Mouse (Mus musculus): ENCODE measurements around the gene Atp6v1fnb.

The Atp6v1fnb gene

DNA sequence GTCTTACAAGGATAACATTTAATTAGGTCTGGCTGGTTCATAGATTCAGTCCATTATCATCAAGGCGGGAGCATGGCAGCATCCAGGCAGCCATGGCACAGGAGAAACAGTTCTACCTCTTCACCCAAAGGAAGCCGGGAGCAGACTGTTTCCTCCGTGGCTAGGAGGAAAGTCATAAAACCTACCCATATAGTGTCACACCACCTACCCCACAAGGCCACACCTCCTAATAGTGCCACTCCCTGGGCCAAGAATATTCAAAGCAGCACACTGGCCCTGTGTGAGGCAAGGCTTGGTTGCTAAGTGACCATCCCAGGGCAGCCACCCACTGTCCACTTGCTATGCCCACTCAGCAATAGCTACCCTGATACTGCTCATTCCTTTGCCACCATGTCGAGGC lies at the start of gene Atp6v1fnb:
Gene Atp6v1fnb (plus strand): TSS at position 301 of the 400 bp plus-strand sequence.
- DNase-seq (ENCODE audit: low spot score) = no peak

DNA sequence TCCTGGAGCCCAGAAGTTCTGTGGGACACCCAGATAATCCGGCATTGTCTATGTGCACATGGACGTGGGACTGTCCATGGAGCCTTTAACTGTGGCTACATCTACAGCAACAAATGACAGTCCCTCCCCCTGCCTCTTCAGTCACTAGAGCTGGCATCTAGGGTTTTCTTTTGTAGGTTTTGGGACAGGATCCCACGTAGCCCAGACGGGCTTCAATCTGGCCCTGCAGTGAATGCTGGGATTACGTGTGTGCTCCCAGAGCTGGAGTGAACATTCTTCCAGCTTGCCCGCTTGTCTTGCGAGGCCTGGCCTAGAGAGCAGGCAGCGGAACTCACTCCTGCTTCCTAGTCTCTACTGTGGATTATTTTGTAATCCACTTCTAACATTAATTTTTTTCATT lies 46.1 kb upstream of the Atp6v1fnb start:
- DNase-seq (ENCODE audit: low spot score) = no peak

DNA sequence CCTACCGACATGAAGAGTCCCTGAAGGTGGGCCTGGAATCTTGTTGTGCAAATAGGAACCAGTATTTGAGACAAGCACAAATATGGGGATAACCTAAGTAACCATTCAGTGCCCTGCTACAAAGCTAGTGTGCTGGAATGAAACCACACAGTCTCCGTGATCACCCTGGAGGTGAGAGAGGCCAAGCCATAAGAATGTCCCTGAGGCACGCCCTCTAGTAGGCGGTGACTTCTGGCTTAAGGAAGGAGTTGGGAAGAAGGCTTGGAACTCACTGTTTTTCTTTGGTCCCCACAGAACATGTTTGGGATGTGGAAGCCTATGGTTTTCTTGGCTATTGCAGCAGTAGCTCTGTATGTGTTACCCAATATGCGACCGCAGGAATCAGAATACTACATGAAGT lies 44.9 kb upstream of the Atp6v1fnb start:
- DNase-seq (ENCODE audit: low spot score) = no peak

DNA sequence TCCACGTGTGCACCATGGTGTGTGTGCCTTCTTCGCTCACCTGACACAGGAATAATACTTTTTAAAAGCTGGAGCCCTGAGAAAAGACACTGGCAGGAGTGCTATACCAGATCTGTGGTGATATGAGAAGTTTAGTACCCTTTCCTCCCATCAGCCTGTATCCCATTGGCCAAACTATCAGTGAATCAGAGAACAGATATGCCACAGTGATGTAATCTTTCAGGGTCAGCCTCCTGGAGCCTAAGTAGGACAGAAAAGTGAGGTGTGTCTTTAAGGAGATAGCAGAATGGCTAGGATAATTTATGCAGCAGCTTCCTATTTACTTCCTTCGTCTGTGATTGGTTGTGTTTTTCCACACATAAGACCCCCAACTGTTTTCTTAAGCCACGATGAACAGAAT lies 43.1 kb upstream of the Atp6v1fnb start:
- DNase-seq (ENCODE audit: low spot score) = no peak

DNA sequence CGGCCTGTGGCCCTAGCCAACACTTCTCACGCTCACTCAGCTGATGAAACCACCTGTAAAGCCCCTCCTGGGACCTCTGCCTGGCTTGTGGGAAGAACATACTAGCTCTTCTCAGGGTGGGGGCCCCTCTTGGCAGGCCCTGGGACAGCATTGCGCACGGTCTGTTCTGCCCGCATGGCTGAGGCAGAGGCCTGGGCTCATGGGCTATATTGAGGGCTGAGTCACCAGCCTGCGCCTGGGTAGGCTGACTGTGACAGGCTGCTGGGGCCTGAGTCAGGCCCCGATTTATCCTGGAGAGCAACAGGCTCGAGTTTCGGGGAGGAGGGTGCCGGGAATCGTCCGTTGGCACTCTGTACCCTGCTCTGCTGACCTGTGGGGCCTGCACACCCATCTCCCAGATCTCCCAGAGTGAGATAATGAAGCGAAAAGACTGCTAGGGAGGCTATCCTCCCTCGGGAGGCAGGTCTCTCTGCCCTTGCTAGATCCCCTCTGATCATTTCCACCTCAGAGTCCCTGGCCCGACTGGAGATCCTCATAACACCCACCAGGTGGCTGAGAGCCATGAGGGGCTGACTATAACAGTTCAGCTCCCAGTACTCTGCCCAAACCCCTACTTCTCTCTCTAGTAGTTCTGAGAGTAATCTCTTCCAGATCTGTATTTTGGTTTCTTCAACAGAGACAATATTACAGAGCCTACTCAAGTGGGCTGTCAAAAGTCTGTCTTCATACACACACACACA lies 40.4 kb upstream of the Atp6v1fnb start:
- DNase-seq (ENCODE audit: low spot score) = peak; percentile 26

DNA sequence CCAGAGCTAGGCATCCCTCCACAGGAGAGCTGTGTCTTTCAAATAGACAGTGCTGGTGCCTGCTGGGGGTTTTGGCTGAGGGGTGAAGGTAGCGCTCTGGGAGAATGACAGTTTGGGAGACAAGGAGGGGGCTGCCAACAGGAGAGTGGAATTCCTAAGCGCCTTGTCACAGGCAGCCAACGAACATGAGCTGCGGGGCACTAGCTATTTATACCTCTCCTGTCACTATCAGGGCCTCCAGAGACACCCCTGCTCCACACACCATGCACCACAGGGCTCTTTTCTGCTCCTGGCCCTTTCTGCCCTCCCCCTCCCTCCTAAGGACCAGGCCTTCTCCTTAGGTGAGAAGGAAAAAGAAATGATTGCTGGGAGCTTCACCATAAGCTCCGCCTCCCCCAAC lies 39.8 kb upstream of the Atp6v1fnb start:
- DNase-seq (ENCODE audit: low spot score) = no peak

DNA sequence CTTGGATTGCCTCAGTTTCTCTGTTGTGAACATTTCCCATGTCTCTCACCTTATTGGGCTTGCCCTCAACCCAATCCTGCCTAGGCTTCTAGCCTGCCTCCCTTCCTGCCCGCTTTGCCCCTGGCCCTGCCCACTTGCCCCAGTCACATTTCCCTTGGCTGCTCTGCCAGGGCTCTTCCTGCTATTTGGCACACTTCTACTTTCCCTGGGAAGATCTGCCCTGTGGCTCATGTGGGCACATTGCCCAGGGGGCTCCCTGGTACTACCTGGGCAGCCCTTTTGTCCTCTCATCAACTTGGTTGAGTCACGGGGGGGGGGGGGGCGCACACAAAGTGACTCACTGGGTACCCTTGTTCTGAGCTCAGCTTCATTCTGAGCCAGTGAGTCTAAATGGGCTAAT lies 39.1 kb upstream of the Atp6v1fnb start:
- no peak for DNase-seq (ENCODE audit: low spot score)

DNA sequence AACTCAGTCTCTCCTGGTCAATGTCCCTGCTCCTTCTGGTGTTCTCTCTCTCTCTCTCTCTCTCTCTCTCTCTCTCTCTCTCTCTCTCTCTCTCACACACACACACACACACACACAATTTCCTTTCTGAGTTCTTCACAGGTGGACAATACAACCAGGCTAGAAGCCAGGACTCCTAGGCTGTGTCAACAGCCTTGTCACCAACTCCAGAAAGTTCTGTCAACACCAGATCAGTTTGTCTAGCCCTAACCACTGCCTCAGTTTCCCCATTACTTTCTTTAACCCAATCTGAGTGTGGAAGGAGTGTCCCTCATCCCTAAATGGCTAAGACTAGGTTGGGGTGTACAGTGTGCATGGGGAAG lies 38.6 kb upstream of the Atp6v1fnb start:
- DNase-seq (ENCODE audit: low spot score) = no peak

DNA sequence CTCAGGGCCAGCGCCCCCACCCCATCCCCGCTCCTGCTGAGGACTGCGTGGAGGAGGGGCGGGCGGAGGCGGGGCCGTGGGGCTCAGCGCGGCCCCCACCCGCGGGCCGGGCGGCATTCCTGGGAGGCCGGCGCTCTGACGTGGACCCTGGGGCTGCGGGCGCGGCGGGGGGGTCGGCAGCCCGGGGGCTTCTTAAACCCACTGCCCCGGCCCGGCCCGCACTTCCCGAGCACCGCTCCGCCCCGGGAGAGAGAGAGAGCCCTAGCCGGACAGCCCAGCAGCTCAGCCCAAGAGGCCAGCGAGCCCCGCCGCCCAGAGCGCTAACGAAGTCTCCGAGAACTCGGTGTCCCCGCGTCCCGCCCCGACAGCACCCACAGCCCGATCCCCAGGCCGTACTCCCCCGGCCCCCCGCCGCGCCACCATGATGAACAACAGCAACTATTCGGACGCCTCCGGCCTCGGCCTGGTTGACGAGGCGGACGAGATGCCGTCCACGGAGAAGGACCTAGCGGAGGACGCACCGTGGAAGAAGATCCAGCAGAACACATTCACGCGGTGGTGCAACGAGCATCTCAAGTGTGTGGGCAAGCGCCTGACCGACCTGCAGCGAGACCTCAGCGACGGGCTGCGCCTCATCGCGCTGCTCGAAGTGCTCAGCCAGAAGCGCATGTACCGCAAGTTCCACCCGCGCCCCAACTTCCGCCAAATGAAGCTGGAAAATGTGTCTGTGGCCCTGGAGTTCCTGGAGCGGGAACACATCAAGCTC lies 38.0 kb upstream of the Atp6v1fnb start, which contains the start of gene Flnc:
Gene Flnc (plus strand): TSS at position 219 of the 766 bp plus-strand sequence.
- DNase-seq (ENCODE audit: low spot score) = peak; percentile 42

DNA sequence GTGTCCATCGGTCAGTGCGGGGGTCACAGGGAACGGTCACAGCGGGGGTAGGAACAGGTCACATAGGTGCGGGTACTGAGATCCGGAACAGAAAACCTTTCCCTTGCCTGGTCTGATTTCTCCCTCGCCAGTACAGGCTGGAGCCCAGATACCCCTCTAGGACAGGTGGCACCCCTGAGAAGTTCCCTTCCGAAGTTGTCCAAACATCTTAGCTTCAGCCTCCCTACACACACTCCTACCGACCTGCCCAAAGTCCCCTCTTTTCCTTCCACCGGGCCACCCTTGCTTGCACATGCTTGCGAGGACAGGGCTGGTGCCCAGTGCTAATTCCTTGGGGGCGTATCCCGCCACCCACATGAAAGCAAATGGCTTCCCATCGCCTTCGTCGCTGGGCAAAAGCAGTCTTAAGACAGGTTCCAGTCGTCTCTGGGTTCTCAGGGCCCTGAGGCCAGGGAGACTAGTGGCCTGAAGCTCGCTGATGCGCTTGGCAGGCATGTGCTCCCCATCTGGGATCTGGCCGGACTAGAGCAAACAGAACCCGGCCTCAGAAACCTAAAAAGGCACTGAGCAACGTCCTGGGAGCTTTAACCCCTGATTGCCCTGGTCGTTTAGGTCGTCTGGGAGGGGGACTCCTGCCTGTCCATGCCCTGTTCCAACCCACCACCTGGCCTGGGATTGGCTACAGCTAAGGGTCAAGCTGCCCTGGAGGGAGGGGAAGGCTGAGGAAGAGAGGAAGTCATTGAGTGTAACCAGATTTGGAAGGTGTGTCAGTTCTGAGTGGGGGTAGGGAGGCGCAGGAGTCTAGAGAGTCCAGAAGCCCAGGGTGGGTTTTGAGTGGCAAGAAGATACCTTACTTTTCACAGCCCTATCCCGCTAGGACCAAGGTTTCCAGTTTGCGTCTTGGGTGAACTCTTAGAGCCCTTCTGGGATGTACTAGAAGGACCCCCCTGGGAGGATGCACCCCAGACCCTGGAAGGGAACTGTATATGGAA lies 37.1 kb upstream of the Atp6v1fnb start:
- DNase-seq (ENCODE audit: low spot score) = peak; percentile 41

DNA sequence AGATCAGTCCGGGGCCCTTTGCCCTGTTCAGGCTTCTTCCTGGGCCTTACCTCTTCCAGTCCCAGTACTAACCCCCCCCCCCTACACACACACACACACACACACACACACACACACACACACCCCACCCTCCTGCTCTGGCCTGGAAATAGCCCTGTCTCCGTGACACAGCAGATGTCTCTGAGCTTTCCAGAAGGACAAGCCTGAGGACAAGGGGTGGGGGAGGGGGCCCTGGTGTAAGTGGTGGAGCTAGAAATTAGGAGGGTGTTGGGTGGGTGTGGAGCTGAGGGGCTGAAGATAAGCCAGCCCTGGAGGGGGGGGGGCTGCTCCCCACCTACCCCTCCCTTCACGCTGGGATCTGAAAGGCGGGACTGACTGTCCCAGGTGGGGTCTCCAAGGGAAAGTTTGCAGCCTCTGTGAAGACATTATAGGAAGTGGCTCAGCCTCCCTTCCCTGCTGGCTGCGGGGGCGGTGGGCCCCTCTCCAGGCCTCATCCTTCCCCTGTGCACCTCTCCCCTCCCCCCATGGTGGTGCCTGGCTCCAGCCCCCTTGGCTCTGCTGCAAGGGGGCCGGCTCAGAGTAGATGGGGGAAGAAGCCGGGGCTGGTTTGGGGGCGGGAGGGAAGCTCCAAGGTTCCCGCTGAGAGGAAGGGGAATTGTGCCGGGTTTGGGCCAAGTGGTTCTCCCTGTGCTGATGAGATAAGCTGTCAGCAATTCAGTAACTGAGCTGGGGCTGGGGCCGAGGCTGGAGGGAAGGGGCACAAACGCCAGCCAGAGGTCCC lies 36.1 kb upstream of the Atp6v1fnb start:
- DNase-seq (ENCODE audit: low spot score) = peak; percentile 65

DNA sequence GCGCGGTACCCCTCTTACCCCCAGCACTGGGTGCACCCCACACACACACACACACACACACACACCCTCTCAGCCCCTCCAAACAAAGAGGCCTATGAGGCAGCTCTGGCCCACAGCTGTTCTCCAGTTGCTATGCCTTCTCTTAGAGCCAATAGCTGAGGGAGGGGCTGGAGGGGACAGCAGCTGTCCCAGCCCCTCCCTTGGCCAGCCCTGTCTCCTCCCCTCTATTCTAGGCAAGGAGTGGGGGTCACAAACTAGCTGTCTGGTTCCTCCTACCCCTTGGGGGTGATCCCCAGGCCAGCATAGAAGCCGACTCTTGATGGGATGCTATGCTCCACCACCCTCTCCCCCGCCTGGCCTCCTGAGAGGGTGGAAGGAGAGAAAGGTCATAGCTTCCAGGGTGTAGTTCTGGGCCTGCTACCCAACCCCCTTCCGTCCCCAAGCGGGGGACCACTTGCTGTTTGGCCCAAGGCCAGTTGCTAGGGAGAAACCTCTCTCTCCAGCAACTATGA lies 35.2 kb upstream of the Atp6v1fnb start:
- peak; percentile 53 for DNase-seq (ENCODE audit: low spot score)

DNA sequence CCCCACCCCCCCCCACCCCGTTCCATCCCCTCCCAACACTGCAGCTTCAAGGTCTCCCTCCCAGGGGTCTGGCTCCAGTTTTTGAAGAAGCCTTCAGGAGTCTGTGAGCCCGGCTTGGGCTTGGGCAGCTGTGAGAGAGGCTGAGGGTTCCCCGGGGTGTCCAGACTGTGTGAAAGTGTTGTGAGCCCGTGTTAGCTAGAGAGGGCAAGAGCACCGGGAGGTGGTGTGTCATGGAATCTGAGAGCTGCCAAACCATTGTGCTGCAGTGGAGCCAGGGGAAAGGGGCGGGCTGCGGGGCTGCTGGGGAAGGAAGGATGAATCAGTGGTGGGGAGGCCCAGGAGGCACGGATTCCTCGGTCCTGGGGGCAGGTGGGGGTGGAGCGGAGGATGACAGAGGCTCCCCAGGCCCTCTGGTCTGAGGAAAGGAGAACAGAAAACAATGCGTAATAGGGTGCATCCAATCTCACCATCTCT lies 34.7 kb upstream of the Atp6v1fnb start:
- DNase-seq (ENCODE audit: low spot score) = peak; percentile 48

DNA sequence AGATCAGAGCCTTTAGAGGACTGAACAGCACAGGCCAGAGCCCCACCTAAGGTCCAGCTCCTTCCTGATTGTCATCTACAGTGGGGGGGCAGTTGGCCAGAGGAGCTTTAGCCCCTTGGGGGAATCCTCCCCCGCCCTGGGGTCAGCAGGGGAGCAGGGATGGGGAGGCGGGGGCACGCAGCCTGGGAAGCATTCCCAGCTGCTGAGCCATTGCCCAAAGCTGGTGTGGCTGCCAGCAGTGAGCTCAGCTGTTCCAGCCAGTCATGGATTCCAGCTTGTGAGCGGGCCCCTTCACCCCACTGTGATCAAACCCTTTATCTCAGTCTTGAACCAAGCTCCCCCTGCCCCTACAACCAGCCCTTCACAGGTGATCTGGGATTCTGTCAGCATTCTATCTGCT lies 32.0 kb upstream of the Atp6v1fnb start:
- DNase-seq (ENCODE audit: low spot score) = no peak

DNA sequence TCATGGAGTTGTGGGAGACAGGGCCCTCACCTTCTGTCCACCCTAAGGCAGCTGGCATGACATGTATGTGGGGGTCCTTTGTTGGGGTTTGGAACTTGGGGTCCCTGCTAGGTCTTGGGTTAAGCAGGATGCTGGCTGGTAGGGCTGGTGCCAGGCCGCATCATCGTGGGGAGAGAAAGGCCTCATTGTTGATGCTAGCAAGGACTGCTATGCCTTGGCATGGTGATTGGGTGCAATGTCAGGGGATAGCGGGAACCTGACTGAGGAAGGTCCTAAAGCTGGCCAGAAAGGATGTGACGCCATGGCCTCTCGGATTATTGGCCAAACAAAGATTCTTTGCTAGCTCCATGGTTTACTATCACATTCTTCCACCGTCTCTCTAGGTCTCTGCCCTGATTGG lies 31.4 kb upstream of the Atp6v1fnb start:
- DNase-seq (ENCODE audit: low spot score) = no peak

DNA sequence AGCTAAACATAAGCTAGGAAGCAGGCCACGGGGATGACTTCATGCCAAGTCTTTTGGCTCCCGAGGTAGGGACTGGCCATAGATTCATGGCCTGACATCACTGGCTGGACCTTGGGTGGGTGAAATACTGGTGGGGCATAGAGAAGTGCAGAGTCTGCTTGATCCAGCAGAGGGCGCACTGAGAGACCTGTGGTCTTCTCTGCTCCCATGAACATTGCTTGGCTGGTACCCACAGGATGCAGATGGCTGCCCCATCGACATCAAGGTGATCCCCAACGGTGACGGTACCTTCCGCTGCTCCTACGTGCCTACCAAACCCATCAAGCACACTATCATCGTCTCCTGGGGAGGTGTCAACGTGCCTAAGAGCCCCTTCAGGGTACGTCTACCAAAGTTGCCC lies 26.5 kb upstream of the Atp6v1fnb start:
- peak; percentile 67 for DNase-seq (ENCODE audit: low spot score)

DNA sequence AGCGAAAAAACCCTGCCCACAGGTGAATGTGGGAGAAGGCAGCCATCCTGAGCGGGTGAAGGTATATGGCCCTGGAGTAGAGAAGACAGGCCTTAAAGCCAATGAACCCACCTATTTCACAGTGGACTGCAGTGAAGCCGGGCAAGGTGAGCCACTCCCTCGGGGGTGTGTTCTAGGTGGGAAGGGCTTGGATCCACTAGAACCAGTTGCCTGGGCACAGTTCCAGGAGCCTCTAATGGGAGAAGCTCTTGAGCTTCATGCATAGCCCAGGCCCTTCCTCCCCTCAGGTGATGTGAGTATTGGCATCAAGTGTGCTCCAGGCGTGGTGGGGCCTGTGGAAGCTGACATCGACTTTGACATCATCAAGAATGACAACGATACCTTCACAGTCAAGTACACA lies 25.9 kb upstream of the Atp6v1fnb start:
- no peak for DNase-seq (ENCODE audit: low spot score)

DNA sequence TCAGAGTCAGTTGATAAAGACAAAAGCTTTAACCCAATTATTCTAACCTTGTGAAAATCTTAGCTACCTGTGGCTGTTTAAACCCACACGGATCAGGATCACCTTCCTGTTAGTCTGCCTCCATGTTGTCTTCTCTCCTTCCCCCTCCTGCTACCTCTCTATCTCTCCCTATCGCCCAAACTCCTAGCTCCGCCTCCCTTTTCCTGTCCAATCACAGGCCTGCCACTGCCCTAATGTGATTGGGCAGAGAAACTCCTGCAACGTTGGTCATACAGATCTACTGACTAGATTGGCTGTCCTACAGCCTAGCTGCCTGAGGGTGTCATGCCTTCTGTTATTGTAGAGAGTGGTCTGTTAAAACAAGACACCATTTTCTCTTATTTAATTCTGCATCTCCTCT lies 21.4 kb upstream of the Atp6v1fnb start:
- DNase-seq (ENCODE audit: low spot score) = no peak

DNA sequence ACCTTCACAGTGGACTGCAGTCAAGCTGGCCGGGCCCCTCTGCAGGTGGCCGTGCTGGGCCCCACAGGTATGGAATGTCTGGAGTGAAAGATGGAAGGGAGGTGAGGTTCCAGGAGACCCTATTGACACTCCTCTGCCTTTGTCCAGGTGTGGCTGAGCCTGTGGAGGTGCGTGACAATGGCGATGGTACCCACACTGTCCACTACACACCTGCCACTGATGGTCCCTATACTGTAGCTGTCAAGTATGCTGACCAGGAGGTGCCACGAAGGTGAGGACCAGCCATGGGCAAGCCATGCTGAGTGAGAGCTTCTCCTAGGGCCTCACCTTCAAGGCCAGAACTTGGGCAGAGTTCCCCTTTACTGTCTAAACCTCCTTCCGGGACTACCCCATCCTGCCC lies 20.6 kb upstream of the Atp6v1fnb start:
- DNase-seq (ENCODE audit: low spot score) = no peak

DNA sequence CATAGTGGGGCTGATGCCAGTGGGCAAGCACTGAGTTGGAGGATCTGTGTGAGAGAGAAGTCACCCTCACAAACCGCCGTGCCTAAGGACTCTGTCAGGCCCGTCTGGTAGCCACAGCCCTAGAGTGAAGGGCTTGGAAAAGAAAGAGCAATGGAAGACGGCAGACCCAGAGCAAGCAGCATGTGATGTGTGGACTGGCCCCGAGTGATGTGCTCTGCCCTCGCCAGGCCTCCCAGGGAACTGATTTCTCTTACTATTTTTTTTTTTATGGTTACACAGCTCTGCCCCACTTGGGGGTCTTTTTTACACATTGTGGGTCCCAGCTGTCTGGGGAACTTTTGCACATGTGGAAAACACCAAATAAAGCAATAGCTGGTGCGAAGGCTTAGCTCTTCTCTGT lies 9.7 kb upstream of the Atp6v1fnb start:
- DNase-seq (ENCODE audit: low spot score) = no peak

DNA sequence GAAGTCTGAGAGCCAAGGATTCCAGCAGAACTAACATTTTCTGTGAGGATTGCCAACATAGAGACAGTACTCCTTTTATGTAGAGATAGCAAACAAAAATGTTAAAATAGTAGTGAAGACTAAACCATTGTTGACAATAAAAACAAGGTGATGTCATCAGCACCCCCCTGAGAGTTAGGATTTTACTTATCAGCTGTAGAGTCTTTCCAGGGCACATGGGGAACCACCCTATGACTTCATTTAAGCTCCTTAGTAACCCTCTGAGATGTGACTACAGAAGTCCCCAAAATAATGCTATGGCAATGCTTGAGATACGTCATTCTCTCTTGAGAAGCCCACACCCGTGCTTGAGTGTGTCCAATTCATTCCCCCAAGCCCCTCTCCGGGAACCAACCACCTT lies 7.8 kb upstream of the Atp6v1fnb start:
- DNase-seq (ENCODE audit: low spot score) = no peak

All from retina, embryonic 14.5 days (tissue).